In the genomic region with DNA sequence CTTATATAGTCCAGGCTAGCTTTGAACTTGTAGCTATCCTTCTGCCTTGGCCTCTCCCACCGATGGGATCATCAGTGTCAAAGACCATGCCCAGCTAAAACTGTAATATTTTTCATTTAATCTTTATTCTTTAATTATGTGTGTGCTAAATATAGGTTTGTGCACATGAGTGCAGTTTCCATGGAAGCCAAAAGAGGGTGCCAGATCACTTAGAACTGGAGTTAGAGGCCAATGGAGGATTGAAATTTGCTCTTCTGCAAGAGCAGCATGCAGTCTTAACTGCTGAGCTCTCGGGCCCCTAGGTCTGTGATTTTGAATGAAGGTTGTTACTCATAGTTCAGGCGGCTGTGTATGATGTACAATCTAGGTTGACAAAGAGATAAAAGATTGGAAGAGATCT, we compare ENCODE assay signal across 10 mouse cellular contexts.
DNase-seq lines count a peak whose midpoint lies in the region; ATAC-seq and TF ChIP-seq lines count a peak whose summit lies in the region.
"Had no signal": no experiment of that assay in that cellular context is flagged by ENCODE, and none has a peak within 500 bp of the region (broad histone marks: within the 10 kb centered on the region; RNA-seq: fewer than 3 reads in every experiment).

No protein-coding gene starts in this region.

- no peak overlapping the region for H3K4me3 ChIP-seq in hindbrain, postnatal 0 days (ENCODE audit: low read length)
- H3K4me3 ChIP-seq in hindbrain, embryonic 14.5 days (replicated peaks; ENCODE audit: low read length), result no peak overlapping the region
- H3K4me3 ChIP-seq in E14TG2a.4 (replicated peaks; ENCODE audit: low read length), result no peak overlapping the region
- H3K4me3 ChIP-seq: embryonic facial prominence, embryonic 15.5 days; lung, embryonic 15.5 days; stomach, embryonic 15.5 days had no signal

- H3K36me3 ChIP-seq in hindbrain, postnatal 0 days (ENCODE audit: insufficient read depth, low read length), result no peaks in the 10 kb centered on the region
- no peaks in the 10 kb centered on the region for H3K36me3 ChIP-seq in hindbrain, embryonic 14.5 days (replicated peaks; ENCODE audit: control insufficient read depth, insufficient read depth)
- no peaks in the 10 kb centered on the region for H3K36me3 ChIP-seq in E14TG2a.4 (ENCODE audit: insufficient read depth, low read length)
- H3K36me3 ChIP-seq: embryonic facial prominence, embryonic 15.5 days; lung, embryonic 15.5 days; stomach, embryonic 15.5 days had no signal

- no peak overlapping the region for H3K27ac ChIP-seq in hindbrain, postnatal 0 days
- H3K27ac ChIP-seq in hindbrain, embryonic 14.5 days, result no peak overlapping the region
- H3K27ac ChIP-seq: embryonic facial prominence, embryonic 15.5 days; lung, embryonic 15.5 days; stomach, embryonic 15.5 days had no signal

- no peaks in the 10 kb centered on the region for H3K4me1 ChIP-seq in hindbrain, postnatal 0 days (ENCODE audit: insufficient read depth, low read length)
- H3K4me1 ChIP-seq in hindbrain, embryonic 14.5 days (replicated peaks; ENCODE audit: control insufficient read depth, insufficient read depth, low read length), result no peaks in the 10 kb centered on the region
- no peaks in the 10 kb centered on the region for H3K4me1 ChIP-seq in E14TG2a.4 (replicated peaks; ENCODE audit: low read depth, low read length)
- H3K4me1 ChIP-seq: embryonic facial prominence, embryonic 15.5 days; lung, embryonic 15.5 days; stomach, embryonic 15.5 days had no signal

- ATAC-seq in hindbrain, postnatal 0 days, result no peak
- ATAC-seq in hindbrain, embryonic 14.5 days (ENCODE audit: low FRiP score), result no peak
- no peak for ATAC-seq in inflammation-experienced regulatory T-cells, adult 6 months

- peak; percentile 58 for TF ChIP-seq CTCF in hindbrain, postnatal 0 days (IDR thresholded peaks at IDR 0.05; ENCODE audit: low read depth)
- peak; percentile 42 for TF ChIP-seq CTCF in E14TG2a.4 (conservative IDR thresholded peaks at IDR 0.05; ENCODE audit: low read length)

- DNase-seq in hindbrain, postnatal 0 days (ENCODE audit: low spot score), result peak; percentile 65
- no peak for DNase-seq in hindbrain, embryonic 14.5 days (ENCODE audit: low spot score)
- peak; percentile 63 for DNase-seq in 3T3-L1 (ENCODE audit: low read depth, low spot score)
- peak; percentile 8 to 23 for DNase-seq in frontal cortex, postnatal 25 days (ENCODE audit: low spot score in 2 of 2)
- DNase-seq in gastrocnemius, postnatal 14 days, result no peak

- no peak overlapping the region for H3K9ac ChIP-seq in hindbrain, postnatal 0 days (replicated peaks; ENCODE audit: low read length)
- H3K9ac ChIP-seq in hindbrain, embryonic 14.5 days, result no peak overlapping the region
- H3K9ac ChIP-seq: embryonic facial prominence, embryonic 15.5 days; lung, embryonic 15.5 days; stomach, embryonic 15.5 days had no signal

- no peaks in the 10 kb centered on the region for H3K27me3 ChIP-seq in hindbrain, postnatal 0 days (ENCODE audit: insufficient read depth, low read length)
- no peaks in the 10 kb centered on the region for H3K27me3 ChIP-seq in hindbrain, embryonic 14.5 days (ENCODE audit: control insufficient read depth, insufficient read depth, low read length)
- H3K27me3 ChIP-seq in E14TG2a.4 (ENCODE audit: insufficient read depth, low read length), result no peaks in the 10 kb centered on the region
- H3K27me3 ChIP-seq: embryonic facial prominence, embryonic 15.5 days; lung, embryonic 15.5 days; stomach, embryonic 15.5 days had no signal

- no peaks in the 10 kb centered on the region for H3K9me3 ChIP-seq in hindbrain, postnatal 0 days (ENCODE audit: low read length)
- no peaks in the 10 kb centered on the region for H3K9me3 ChIP-seq in hindbrain, embryonic 14.5 days (ENCODE audit: control insufficient read depth, low read length)
- H3K9me3 ChIP-seq in E14TG2a.4 (ENCODE audit: low read length), result no peaks in the 10 kb centered on the region
- H3K9me3 ChIP-seq: embryonic facial prominence, embryonic 15.5 days; lung, embryonic 15.5 days; stomach, embryonic 15.5 days had no signal

- 75% methylated on average over 3 of the region's 3 CpGs for WGBS in hindbrain, postnatal 0 days
- WGBS in hindbrain, embryonic 14.5 days, result 78% methylated on average over 3 of the region's 3 CpGs

- intact Hi-C loops in gastrocnemius, postnatal 14 days (cut with DNase I; ENCODE audit: low total_unique reads), result no loop called here

- H3K4me2 ChIP-seq in hindbrain, postnatal 0 days (ENCODE audit: low read depth, low read length), result no peak overlapping the region
- H3K4me2 ChIP-seq in hindbrain, embryonic 14.5 days (replicated peaks), result no peak overlapping the region
- H3K4me2 ChIP-seq: embryonic facial prominence, embryonic 15.5 days; lung, embryonic 15.5 days; stomach, embryonic 15.5 days had no signal

Comparison
In these comparisons a context has a peak if more than half of its experiments do, and no peak if none do; other contexts are left out.
1. DNase-seq: peak in hindbrain, postnatal 0 days (single experiment), 3T3-L1 (single experiment) and frontal cortex, postnatal 25 days (2 of 2); none in hindbrain, embryonic 14.5 days (single experiment) and gastrocnemius, postnatal 14 days (single experiment).